Mouse (Mus musculus): Measurements from ENCODE around the gene Nt5dc3. TPM values are rescaled to one million over a fixed set of nuclear protein-coding genes. Genes with fewer than 3 reads are reported as not detected.

The Nt5dc3 gene
- total and polyA plus RNA-seq, 3 experiments: 4.6 to 15.9 (median 6.5) TPM

DNA sequence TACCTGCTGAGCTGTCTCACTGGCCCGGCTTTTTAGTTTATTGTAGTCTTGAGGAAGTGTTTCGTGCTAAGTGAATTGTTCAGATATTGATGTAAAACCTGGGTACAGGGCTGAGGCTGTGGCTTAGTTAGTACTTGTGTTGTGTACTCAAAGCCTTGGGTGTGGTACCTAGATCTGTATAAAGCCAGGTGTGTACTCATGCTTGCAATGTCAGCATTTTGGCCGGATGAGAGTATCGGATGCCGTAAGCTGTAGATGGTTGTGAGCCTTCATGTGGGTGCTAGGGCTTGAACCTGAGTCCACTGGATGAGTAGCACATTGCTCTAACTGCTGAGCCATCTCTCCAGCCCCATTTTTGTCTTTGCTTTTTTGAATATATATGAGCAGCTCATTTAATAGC lies 7.3 kb downstream of the Nt5dc3 start:
- Histone ChIP-seq H3K4me3 (replicated peaks in 1 of 3; ENCODE audit: low read depth in 2 of 3, low read length in 2 of 3, poor library complexity in 1 of 3) (no peak overlapping the region), H3K4me2 (ENCODE audit: insufficient read depth, low read depth, poor library complexity, severe bottlenecking) (no peak overlapping the region), H3K9ac (ENCODE audit: insufficient read depth, low read depth) (no peak overlapping the region), H3K79me2 (replicated peaks; ENCODE audit: control insufficient read depth, extremely low read depth, insufficient read depth, poor library complexity, severe bottlenecking) (peaks cover 27% of the 10 kb centered on the region), H3K27ac (ENCODE audit: insufficient read depth, low read depth) (no peak overlapping the region), H3K4me1 (ENCODE audit: control insufficient read depth in 1 of 2, insufficient read depth in 2 of 2) (peaks cover 3 to 46% of the 10 kb centered on the region in 2 experiments; a peak in 3 of 4 replicates), H3K27me3 (replicated peaks) (no peaks in the 10 kb centered on the region), H3K9me3 (replicated peaks; ENCODE audit: low read length) (no peaks in the 10 kb centered on the region), H3K36me3 (replicated peaks in 1 of 2; ENCODE audit: control insufficient read depth in 1 of 2, insufficient read depth in 1 of 2, low read length in 1 of 2) (peaks cover 3 to 18% of the 10 kb centered on the region in 2 experiments)
- dilution Hi-C loops (cut with MboI; ENCODE audit: extremely low pct_ligation_motif_present, extremely low pct_unique_long_range_greater_than_20kb, low sequenced_read_pairs) (no loop called here), in situ Hi-C loops (cut with MboI; ENCODE audit: low pct_ligation_motif_present, low pct_unique_long_range_greater_than_20kb, low sequenced_read_pairs) (no loop called here)
- no peak for DNase-seq (ENCODE audit: extremely low read depth)
- no peak for TF ChIP-seq KAT2A (IDR thresholded peaks at IDR 0.05; ENCODE audit: insufficient replicate concordance, low read length)
- no peak for TF ChIP-seq POLR2A (IDR thresholded peaks at IDR 0.05; ENCODE audit: low read depth, low read length)
- TF ChIP-seq NELFE (IDR thresholded peaks at IDR 0.05; ENCODE audit: low read depth, low read length): no peak
- no peak for TF ChIP-seq EP300 (IDR thresholded peaks at IDR 0.05; ENCODE audit: low read length)
- TF ChIP-seq E2F4 (IDR thresholded peaks at IDR 0.05; ENCODE audit: insufficient replicate concordance, low read depth, low read length): no peak
- TF ChIP-seq MAX (IDR thresholded peaks at IDR 0.05; ENCODE audit: low read length): no peak
- TF ChIP-seq MEF2A (IDR thresholded peaks at IDR 0.05; ENCODE audit: borderline replicate concordance, low read depth, low read length): no peak

DNA sequence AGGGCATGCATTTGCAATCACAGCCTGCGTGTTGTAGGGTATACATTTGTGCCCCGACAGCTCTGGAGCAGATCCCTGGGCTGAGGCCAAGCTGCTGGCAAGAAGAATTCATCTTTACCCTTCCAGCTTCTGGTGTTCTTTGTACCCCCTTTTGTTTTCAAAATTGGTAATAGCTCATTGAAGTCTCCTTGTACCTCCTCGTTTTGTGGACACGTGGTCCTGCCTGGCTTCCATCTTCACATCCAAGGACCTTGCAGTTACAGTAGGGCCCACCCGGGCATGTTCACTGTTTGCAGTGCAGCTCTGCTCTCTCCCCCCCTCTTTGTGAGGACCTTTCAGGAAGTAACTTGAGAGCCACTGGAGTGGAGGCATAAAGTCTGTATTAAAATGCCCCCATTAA lies 9.4 kb downstream of the Nt5dc3 start:
- Histone ChIP-seq H3K9me3 (replicated peaks; ENCODE audit: low read length) (no peaks in the 10 kb centered on the region), H3K9ac (ENCODE audit: insufficient read depth, low read depth) (no peak overlapping the region)
- dilution Hi-C loops (cut with MboI; ENCODE audit: extremely low pct_ligation_motif_present, extremely low pct_unique_long_range_greater_than_20kb, low sequenced_read_pairs): no loop called here

DNA sequence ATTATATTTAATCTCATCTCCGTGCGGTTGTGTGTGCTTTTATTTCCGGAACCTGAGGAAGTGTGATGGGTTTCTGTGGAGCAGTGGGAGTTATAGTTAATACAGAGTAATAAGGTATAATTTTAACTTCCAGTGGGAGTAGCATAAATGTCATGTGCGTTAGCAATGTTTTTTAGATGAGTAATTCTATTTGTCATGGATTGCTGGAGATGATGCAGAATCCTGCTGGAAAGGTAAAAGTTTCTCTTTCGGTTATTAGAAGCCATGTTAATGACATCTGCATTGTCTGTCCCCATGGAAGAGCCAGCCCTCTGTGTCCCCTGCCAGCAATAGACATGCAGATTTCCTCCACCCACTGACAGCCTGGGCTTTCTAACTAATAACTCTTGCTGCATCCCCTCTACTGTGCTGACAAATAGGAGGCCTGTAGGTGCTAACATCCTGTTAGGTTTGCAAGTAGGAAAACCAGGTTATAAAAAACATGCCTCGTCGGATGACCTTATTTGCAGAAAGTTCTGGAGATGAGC lies 10.4 kb downstream of the Nt5dc3 start:
- Histone ChIP-seq H3K27me3 (replicated peaks) (no peaks in the 10 kb centered on the region), H3K27ac (ENCODE audit: insufficient read depth, low read depth) (no peak overlapping the region), H3K9me3 (replicated peaks; ENCODE audit: low read length) (no peaks in the 10 kb centered on the region), H3K9ac (ENCODE audit: insufficient read depth, low read depth) (no peak overlapping the region), H3K4me1 (ENCODE audit: control insufficient read depth in 1 of 2, insufficient read depth in 2 of 2) (peaks cover 0 to 42% of the 10 kb centered on the region in 2 experiments; a peak in 2 of 4 replicates), H3K4me3 (replicated peaks in 1 of 3; ENCODE audit: low read depth in 2 of 3, low read length in 2 of 3, poor library complexity in 1 of 3) (no peak overlapping the region), H3K4me2 (ENCODE audit: insufficient read depth, low read depth, poor library complexity, severe bottlenecking) (no peak overlapping the region), H3K79me2 (replicated peaks; ENCODE audit: control insufficient read depth, extremely low read depth, insufficient read depth, poor library complexity, severe bottlenecking) (peaks cover 23% of the 10 kb centered on the region), H3K36me3 (replicated peaks in 1 of 2; ENCODE audit: control insufficient read depth in 1 of 2, insufficient read depth in 1 of 2, low read length in 1 of 2) (peaks cover 3 to 25% of the 10 kb centered on the region in 2 experiments)
- DNase-seq (ENCODE audit: extremely low read depth): no peak
- TF ChIP-seq MAX (IDR thresholded peaks at IDR 0.05; ENCODE audit: low read length): no peak
- no peak for TF ChIP-seq ZMIZ1 (IDR thresholded peaks at IDR 0.05; ENCODE audit: low read depth, low read length)
- no peak for TF ChIP-seq RAD21 (IDR thresholded peaks at IDR 0.05; ENCODE audit: low read depth, low read length)
- TF ChIP-seq ZKSCAN1 (IDR thresholded peaks at IDR 0.05; ENCODE audit: borderline replicate concordance, low read depth, low read length): no peak
- TF ChIP-seq MYC (IDR thresholded peaks at IDR 0.05; ENCODE audit: low read depth, low read length): no peak
- TF ChIP-seq JUND (conservative IDR thresholded peaks at IDR 0.05; ENCODE audit: low read depth, low read length): no peak
- no peak for TF ChIP-seq PAX5 (IDR thresholded peaks at IDR 0.05; ENCODE audit: low read length)
- no peak for TF ChIP-seq ZC3H11A (IDR thresholded peaks at IDR 0.05; ENCODE audit: low read depth, low read length)
- no peak for TF ChIP-seq USF1 (IDR thresholded peaks at IDR 0.05; ENCODE audit: low read depth, low read length)
- TF ChIP-seq CHD2 (IDR thresholded peaks at IDR 0.05; ENCODE audit: low read length): no peak
- TF ChIP-seq ZNF384 (IDR thresholded peaks at IDR 0.05; ENCODE audit: low read depth, low read length): no peak
- TF ChIP-seq NRF1 (IDR thresholded peaks at IDR 0.05; ENCODE audit: low read depth, low read length): no peak
- no peak for TF ChIP-seq MXI1 (IDR thresholded peaks at IDR 0.05; ENCODE audit: low read depth, low read length)
- TF ChIP-seq MEF2A (IDR thresholded peaks at IDR 0.05; ENCODE audit: borderline replicate concordance, low read depth, low read length): no peak
- no peak for TF ChIP-seq TCF12 (IDR thresholded peaks at IDR 0.05; ENCODE audit: low read depth, low read length)
- no peak for TF ChIP-seq ELF1 (IDR thresholded peaks at IDR 0.05; ENCODE audit: low read depth, low read length)
- TF ChIP-seq KAT2A (IDR thresholded peaks at IDR 0.05; ENCODE audit: insufficient replicate concordance, low read length): no peak
- no peak for TF ChIP-seq RCOR1 (conservative IDR thresholded peaks at IDR 0.05; ENCODE audit: low read depth, low read length)
- no peak for TF ChIP-seq ETS1 (conservative IDR thresholded peaks at IDR 0.05; ENCODE audit: low read depth, low read length)
- in situ Hi-C loops (cut with MboI; ENCODE audit: low pct_ligation_motif_present, low pct_unique_long_range_greater_than_20kb, low sequenced_read_pairs) (no loop called here), dilution Hi-C loops (cut with MboI; ENCODE audit: extremely low pct_ligation_motif_present, extremely low pct_unique_long_range_greater_than_20kb, low sequenced_read_pairs) (no loop called here)

More for the DNA sequence above, 9.4 kb downstream of the Nt5dc3 start:
- no peak overlapping the region for H3K27ac ChIP-seq (ENCODE audit: insufficient read depth, low read depth)
- H3K4me2 ChIP-seq (ENCODE audit: insufficient read depth, low read depth, poor library complexity, severe bottlenecking): no peak overlapping the region
- no peaks in the 10 kb centered on the region for H3K27me3 ChIP-seq (replicated peaks)
- H3K4me1 ChIP-seq (ENCODE audit: control insufficient read depth in 1 of 2, insufficient read depth in 2 of 2): peaks cover 0 to 35% of the 10 kb centered on the region in 2 experiments; a peak in 2 of 4 replicates
- no peak for TF ChIP-seq UBTF (IDR thresholded peaks at IDR 0.05; ENCODE audit: low read depth, low read length)
- TF ChIP-seq ZKSCAN1 (IDR thresholded peaks at IDR 0.05; ENCODE audit: borderline replicate concordance, low read depth, low read length): no peak
- no peak for TF ChIP-seq MEF2A (IDR thresholded peaks at IDR 0.05; ENCODE audit: borderline replicate concordance, low read depth, low read length)
- TF ChIP-seq IRF4 (IDR thresholded peaks at IDR 0.05; ENCODE audit: low read depth, low read length): no peak
- TF ChIP-seq USF1 (IDR thresholded peaks at IDR 0.05; ENCODE audit: low read depth, low read length): no peak
- no peak for TF ChIP-seq EP300 (IDR thresholded peaks at IDR 0.05; ENCODE audit: low read length)
- TF ChIP-seq TCF12 (IDR thresholded peaks at IDR 0.05; ENCODE audit: low read depth, low read length): no peak
- no peak for DNase-seq (ENCODE audit: extremely low read depth)
- H3K36me3 ChIP-seq (replicated peaks in 1 of 2; ENCODE audit: control insufficient read depth in 1 of 2, insufficient read depth in 1 of 2, low read length in 1 of 2): peaks cover 3 to 21% of the 10 kb centered on the region in 2 experiments
- H3K4me3 ChIP-seq (replicated peaks in 1 of 3; ENCODE audit: low read depth in 2 of 3, low read length in 2 of 3, poor library complexity in 1 of 3): no peak overlapping the region
- in situ Hi-C loops (cut with MboI; ENCODE audit: low pct_ligation_motif_present, low pct_unique_long_range_greater_than_20kb, low sequenced_read_pairs): no loop called here
- H3K79me2 ChIP-seq (replicated peaks; ENCODE audit: control insufficient read depth, extremely low read depth, insufficient read depth, poor library complexity, severe bottlenecking): peaks cover 29% of the 10 kb centered on the region
